Mouse (Mus musculus) cerebellum, adult 2 months (tissue): Measurements from ENCODE around the gene She. TPM values are rescaled to one million over a fixed set of nuclear protein-coding genes. Genes with fewer than 3 reads are reported as not detected.
A peak's percentile ranks its signal among the peaks of the same experiment; 100 is the strongest.

Source experiments
- DNase-seq, 2 experiments: peaks; one replicate each; pipeline ENCODE4 v3.0.0; 2021
- H3K27ac ChIP-seq: fragments of 200-500 bp; 2 replicates; pipeline ENCODE4 v1.5.1; 2012; ENCODE audit warnings: low read length, control low read depth, inconsistent platforms; ENCODE audit not compliant: insufficient read depth
- H3K27me3 ChIP-seq: fragments of 200-500 bp; 2 replicates; pipeline ENCODE4 v1.6.1; 2012; ENCODE audit warnings: inconsistent platforms, mild to moderate bottlenecking, low read length, moderate library complexity; ENCODE audit not compliant: control insufficient read depth, insufficient read depth
- H3K4me1 ChIP-seq: fragments of 200-500 bp; 2 replicates; pipeline ENCODE4 v1.6.1; 2011; ENCODE audit warnings: low read length; ENCODE audit not compliant: control insufficient read depth, insufficient read depth
- H3K4me3 ChIP-seq: fragments of 200-500 bp; replicated peaks from 2 replicates; pipeline ENCODE3; 2011; ENCODE audit warnings: mild to moderate bottlenecking, low read depth, low read length, control low read depth; ENCODE audit not compliant: insufficient read depth
- CTCF ChIP-seq: fragments of 200-500 bp; IDR thresholded peaks from 2 replicates; pipeline ENCODE4 v1.5.1; 2011; ENCODE audit warnings: low read depth, mild to moderate bottlenecking, control low read depth, low read length, moderate library complexity, borderline replicate concordance; ENCODE audit not compliant: insufficient read depth
- POLR2A ChIP-seq: fragments of 200-500 bp; IDR thresholded peaks from 2 replicates; pipeline ENCODE4 v1.6.1; 2011; ENCODE audit warnings: low read length, control low read depth, borderline replicate concordance; ENCODE audit not compliant: insufficient read depth
- WGBS: fragments of 180-500 bp; shearing (Covaris S2); methylation state at CpG from one replicate; pipeline ENCODE4 v1.1.7; 2018; 5-methylcytosine and 5-hydroxymethylcytosine counted together
- polyA plus RNA-seq: library from polyadenylated mRNA; depleted of rRNA; stranded (reverse); fragments of >200 nt; gene quantifications from 2 replicates; pipeline ENCODE4 v1.2.3, GENCODE M21; 2012

Gene She
- polyA plus RNA-seq, 1 experiment = 1.9 TPM

- Histone ChIP-seq H3K4me1 (peaks cover 28% of the 10 kb centered on the region), H3K27me3 (no peaks in the 10 kb centered on the region), H3K4me3 (no peak overlapping the region), H3K27ac (no peak overlapping the region)
- no peak for TF ChIP-seq CTCF
- TF ChIP-seq POLR2A = no peak
- DNase-seq = no peak
- WGBS = 85% methylated on average over 5 of the region's 5 CpGs
Observed at GRCm38 (mm10) chr3:89880036-89880851, 49.1 kb downstream of the She start.

GRCm38 (mm10) chr3:89882556-89883181 is 51.5 kb downstream of the She start:
- WGBS = 36% methylated on average over 8 of the region's 8 CpGs
- TF ChIP-seq POLR2A (no peak), CTCF (no peak)
- H3K4me3 ChIP-seq = no peak overlapping the region

GRCm38 (mm10) chr3:89883582-89884041 is 52.4 kb downstream of the She start:
- no peak for DNase-seq
- WGBS = 95% methylated on average over 4 of the region's 4 CpGs
- Histone ChIP-seq H3K27me3 (no peaks in the 10 kb centered on the region), H3K4me3 (no peak overlapping the region), H3K27ac (no peak overlapping the region), H3K4me1 (peaks cover 9% of the 10 kb centered on the region)
- TF ChIP-seq POLR2A = no peak
- TF ChIP-seq CTCF = no peak

More at GRCm38 (mm10) chr3:89882556-89883181, 51.5 kb downstream of the She start:
- Histone ChIP-seq H3K4me1 (peaks cover 17% of the 10 kb centered on the region), H3K27me3 (no peaks in the 10 kb centered on the region), H3K27ac (no peak overlapping the region)
- peak; percentile 14 to 17 for DNase-seq

GRCm38 (mm10) chr3:89885766-89886165 is 54.6 kb downstream of the She start:
- Histone ChIP-seq H3K4me3 (no peak overlapping the region), H3K27ac (no peak overlapping the region), H3K4me1 (peaks cover 6% of the 10 kb centered on the region), H3K27me3 (no peaks in the 10 kb centered on the region)
- DNase-seq = no peak
- TF ChIP-seq CTCF (no peak), POLR2A (no peak)
- WGBS = 94% methylated on average over 11 of the region's 11 CpGs

GRCm38 (mm10) chr3:89887582-89888230 is 56.5 kb downstream of the She start:
- Histone ChIP-seq H3K4me1 (peaks cover 3% of the 10 kb centered on the region), H3K4me3 (no peak overlapping the region), H3K27ac (no peak overlapping the region), H3K27me3 (no peaks in the 10 kb centered on the region)
- TF ChIP-seq POLR2A (no peak), CTCF (no peak)
- WGBS = 97% methylated on average over 7 of the region's 7 CpGs
- no peak for DNase-seq

DNA sequence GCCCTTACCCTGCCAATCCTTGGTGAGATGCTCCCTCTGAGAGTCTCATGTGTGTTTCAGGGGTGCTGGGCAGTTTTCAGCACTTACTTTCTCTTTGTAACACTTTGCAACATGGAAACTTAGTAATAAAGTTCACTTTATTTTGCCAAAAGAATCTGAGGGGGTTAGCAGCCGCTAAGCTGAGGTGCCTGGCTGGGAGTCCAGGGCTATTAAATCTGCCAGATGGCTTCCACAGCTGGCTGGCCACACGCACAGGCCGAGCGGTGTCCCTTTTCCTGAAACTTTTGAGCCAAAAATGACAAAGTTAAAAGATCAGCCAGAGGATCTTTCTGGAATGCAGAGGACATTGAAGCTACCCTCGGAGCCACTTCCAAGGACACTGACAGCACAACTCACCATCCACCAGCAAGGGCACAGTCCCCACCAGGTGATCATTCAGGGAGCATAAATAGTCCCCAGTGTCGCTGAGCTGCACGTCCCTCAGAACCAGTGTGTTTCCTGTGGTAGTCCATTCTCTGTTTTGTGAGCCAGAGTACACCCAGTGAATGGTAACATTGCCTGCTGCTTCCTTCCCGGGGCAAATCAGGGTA is 58.8 kb downstream of the She start:
- no peak overlapping the region for H3K27ac ChIP-seq
- TF ChIP-seq CTCF = no peak
- no peak for TF ChIP-seq POLR2A
- no peak for DNase-seq
- H3K27me3 ChIP-seq = no peaks in the 10 kb centered on the region
- 28% methylated on average over 8 of the region's 8 CpGs for WGBS
- no peaks in the 10 kb centered on the region for H3K4me1 ChIP-seq
- H3K4me3 ChIP-seq = no peak overlapping the region

GRCm38 (mm10) chr3:89891696-89892095 is 60.5 kb downstream of the She start:
- Histone ChIP-seq H3K27ac (no peak overlapping the region), H3K27me3 (no peaks in the 10 kb centered on the region), H3K4me1 (no peaks in the 10 kb centered on the region), H3K4me3 (no peak overlapping the region)
- TF ChIP-seq POLR2A (no peak), CTCF (no peak)
- DNase-seq = no peak

DNA sequence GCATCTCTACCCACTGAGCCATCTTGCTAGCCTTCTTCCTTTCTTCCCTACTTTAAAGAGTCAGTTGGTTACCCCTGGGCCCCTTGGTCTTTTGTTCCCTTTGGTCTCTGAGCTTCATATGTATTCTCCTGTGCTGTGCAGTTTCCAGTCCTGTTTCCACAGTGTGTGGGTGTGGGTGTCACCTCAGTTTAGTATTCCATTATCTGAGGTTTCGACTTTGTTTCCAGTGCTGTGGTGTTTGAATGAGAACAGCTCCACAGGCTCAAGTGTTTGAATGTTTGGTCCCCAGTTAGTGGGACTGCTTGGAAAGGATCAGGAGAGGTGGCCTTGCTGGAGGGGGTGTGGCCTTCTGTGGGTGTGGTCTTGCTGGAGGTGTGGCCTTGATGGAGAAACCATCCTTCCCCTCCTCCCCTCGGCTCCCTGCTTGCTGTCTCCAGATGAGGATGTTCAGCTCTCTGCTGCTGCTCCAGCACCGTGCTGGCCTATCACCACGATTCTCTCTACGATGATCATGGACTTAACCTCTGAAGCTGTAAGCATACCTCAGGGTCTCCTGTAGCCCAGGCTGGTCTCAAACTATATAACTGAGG is 61.4 kb downstream of the She start:
- 89% methylated on average over 5 of the region's 5 CpGs for WGBS
- no peaks in the 10 kb centered on the region for H3K4me1 ChIP-seq
- TF ChIP-seq POLR2A (no peak), CTCF (no peak)

More for the DNA sequence above, 61.4 kb downstream of the She start:
- H3K27me3 ChIP-seq = no peaks in the 10 kb centered on the region
- no peak for DNase-seq
- no peak overlapping the region for H3K4me3 ChIP-seq
- H3K27ac ChIP-seq = no peak overlapping the region
